Mouse (Mus musculus) limb, embryonic 12.5 days (tissue): Measurements from ENCODE around the gene Gm20518. TPM values are rescaled to one million over a fixed set of nuclear protein-coding genes. Genes with fewer than 3 reads are reported as not detected.

Experiments
- ATAC-seq: fragments of 200-750 bp; cut with Nextera tagmentation; 2 replicates; pipeline ENCODE4 v1.8.0; 2017; ENCODE audit warnings: low read depth, moderate TSS enrichment; ENCODE audit not compliant: insufficient number of reproducible peaks, insufficient read depth, low FRiP score, low TSS enrichment
- H3K27ac ChIP-seq: fragments of 300-500 bp; sonication (generic); 2 replicates; pipeline ENCODE4 v1.5.1; 2016; ENCODE audit warnings: mild to moderate bottlenecking, moderate library complexity
- H3K27me3 ChIP-seq: fragments of 300-500 bp; sonication (generic); 2 replicates; pipeline ENCODE4 v1.6.1; 2016; ENCODE audit warnings: mild to moderate bottlenecking, moderate library complexity
- H3K36me3 ChIP-seq: fragments of 300-500 bp; sonication (generic); 2 replicates; pipeline ENCODE4 v1.6.1; 2016; ENCODE audit warnings: mild to moderate bottlenecking, moderate library complexity
- H3K4me1 ChIP-seq: fragments of 300-500 bp; sonication (generic); replicated peaks from 2 replicates; pipeline ENCODE4 v1.6.1; 2016
- H3K4me2 ChIP-seq: fragments of 300-500 bp; sonication (generic); 2 replicates; pipeline ENCODE4 v1.6.1; 2016; ENCODE audit warnings: mild to moderate bottlenecking, moderate library complexity
- H3K4me3 ChIP-seq: fragments of 300-500 bp; sonication (generic); replicated peaks from 2 replicates; pipeline ENCODE4 v1.5.1; 2016; ENCODE audit warnings: mild to moderate bottlenecking
- H3K9ac ChIP-seq: fragments of 300-500 bp; sonication (generic); replicated peaks from 2 replicates; pipeline ENCODE4 v1.6.1; 2016; ENCODE audit warnings: mild to moderate bottlenecking, moderate library complexity
- H3K9me3 ChIP-seq: fragments of 300-500 bp; sonication (generic); 2 replicates; pipeline ENCODE4 v1.6.1; 2016; ENCODE audit warnings: mild to moderate bottlenecking, moderate library complexity
- WGBS: fragments of 180-500 bp; shearing (Covaris S2); methylation state at CpG from one replicate; pipeline ENCODE4 v1.1.7; 2016; 5-methylcytosine and 5-hydroxymethylcytosine counted together
- polyA plus RNA-seq: library from polyadenylated mRNA; unstranded; fragments of >200 nt; fragmentation: Nextera tagmentation; extraction: Ambion mirVana; gene quantifications from 2 replicates; pipeline ENCODE4 v1.2.1, GENCODE M21; 2016

Gm20518 gene
- polyA plus RNA-seq, 1 experiment from 2014 or later, result 0.36 TPM

DNA sequence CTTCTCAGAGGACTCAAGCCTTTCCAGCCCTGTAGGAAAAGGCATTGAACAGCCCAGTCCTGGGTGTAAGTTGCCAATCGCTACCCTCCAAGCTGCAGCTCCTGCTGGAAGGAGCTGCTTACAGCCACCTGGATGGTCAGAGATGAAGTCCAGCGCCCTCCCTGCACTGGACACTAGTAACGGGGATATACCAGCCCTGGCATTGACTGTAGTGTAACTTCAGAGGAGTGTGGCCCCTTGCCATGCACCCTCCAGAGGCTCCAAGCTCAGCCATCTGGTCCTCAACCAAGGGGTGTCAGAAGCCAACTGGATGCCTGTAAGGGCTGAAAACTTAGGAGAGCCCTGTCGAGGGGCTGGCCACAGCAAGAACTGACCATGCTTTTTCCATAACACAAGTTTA lies 51.5 kb downstream of the Gm20518 start:
- Histone ChIP-seq H3K9me3 (no peaks in the 10 kb centered on the region), H3K4me2 (no peak overlapping the region), H3K27ac (no peak overlapping the region), H3K9ac (no peak overlapping the region), H3K4me1 (no peaks in the 10 kb centered on the region), H3K27me3 (peaks cover 32% of the 10 kb centered on the region), H3K4me3 (no peak overlapping the region), H3K36me3 (peaks cover 56% of the 10 kb centered on the region)
- no peak for ATAC-seq
- WGBS, result 86% methylated on average over 4 of the region's 4 CpGs

DNA sequence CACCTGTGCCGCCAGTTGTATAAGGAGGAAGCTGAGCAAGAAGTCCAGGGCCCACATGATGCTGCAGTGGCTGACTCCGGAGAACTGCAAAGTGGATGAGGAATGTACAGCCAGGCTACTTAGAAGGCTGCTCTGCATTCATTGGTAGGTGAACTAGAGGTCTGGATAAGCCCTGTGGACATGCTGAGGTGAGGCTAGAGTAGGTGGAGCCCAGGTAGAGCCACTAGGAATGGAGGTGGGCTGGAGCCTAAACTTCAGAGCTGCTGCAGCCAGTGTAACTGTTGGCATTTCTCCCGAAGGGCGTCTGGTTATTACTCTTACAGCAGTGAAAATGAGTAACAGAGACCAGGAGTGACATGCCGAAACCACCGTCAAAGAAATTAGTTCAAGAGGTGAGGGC lies 53.4 kb downstream of the Gm20518 start, which contains the start of gene Car15:
Gene Car15, minus strand, starts transcription at position 314 of the 400 bp plus-strand sequence.
- Histone ChIP-seq H3K27ac (no peak within 1 kb of the TSS), H3K4me3 (no peak within 1 kb of the TSS), H3K9ac (no peak within 1 kb of the TSS), H3K27me3 (peaks cover 51% of the 10 kb centered on the region), H3K4me1 (peaks cover 10% of the 10 kb centered on the region), H3K4me2 (no peak within 1 kb of the TSS), H3K9me3 (no peaks in the 10 kb centered on the region), H3K36me3 (peaks cover 37% of the 10 kb centered on the region)
- 73% methylated on average over 6 of the region's 6 CpGs for WGBS
- ATAC-seq, result no peak

- no peak for ATAC-seq
Observed at GRCm38 (mm10) chr16:17835481-17835880, 56.0 kb downstream of the Gm20518 start.

DNA sequence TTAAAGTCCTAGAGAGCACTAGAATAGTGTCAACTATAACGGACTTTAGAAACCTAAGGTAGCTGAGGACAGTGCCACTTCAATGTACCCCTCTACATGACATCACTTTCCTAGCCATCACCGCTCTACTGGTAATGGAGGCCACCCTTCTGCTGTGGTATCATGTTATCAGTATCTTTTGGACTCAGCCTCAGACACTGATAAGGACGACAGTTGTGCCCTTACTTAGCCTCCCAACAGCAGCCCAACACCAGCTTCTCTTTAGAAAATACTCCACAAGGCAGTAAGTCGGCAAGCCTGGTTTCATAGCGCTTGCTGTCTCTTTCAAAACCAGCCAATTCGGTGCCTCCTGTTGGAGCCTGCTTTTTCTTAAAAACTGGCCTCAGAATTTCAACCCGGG lies 56.9 kb downstream of the Gm20518 start:
- Histone ChIP-seq H3K4me3 (peak overlapping the region; percentile 67; the same call in 1 of the 2 replicates), H3K4me1 (peaks cover 33% of the 10 kb centered on the region), H3K27me3 (peaks cover 81% of the 10 kb centered on the region), H3K36me3 (0 out of 2 replicates have a peak, but pooled peaks cover 5% of the 10 kb centered on the region), H3K27ac (no peak overlapping the region), H3K9ac (no peak overlapping the region), H3K4me2 (peak overlapping the region; percentile 98), H3K9me3 (no peaks in the 10 kb centered on the region)
- no peak for ATAC-seq
- WGBS, result 51% methylated on average over 7 of the region's 7 CpGs

More at GRCm38 (mm10) chr16:17835481-17835880, 56.0 kb downstream of the Gm20518 start:
- Histone ChIP-seq H3K27me3 (peaks cover 77% of the 10 kb centered on the region), H3K9me3 (no peaks in the 10 kb centered on the region), H3K4me2 (no peak overlapping the region), H3K9ac (no peak overlapping the region), H3K4me3 (no peak overlapping the region), H3K27ac (no peak overlapping the region), H3K4me1 (peaks cover 27% of the 10 kb centered on the region), H3K36me3 (peaks cover 11% of the 10 kb centered on the region; the same call in 1 of the 2 replicates)
- WGBS, result 56% methylated on average over 13 of the region's 13 CpGs

GRCm38 (mm10) chr16:17833681-17834399 lies 57.6 kb downstream of the Gm20518 start:
- 0 out of 2 replicates have a peak overlapping the region, but pooled peaks have one; percentile 41 for H3K27ac ChIP-seq
- no peaks in the 10 kb centered on the region for H3K9me3 ChIP-seq
- H3K4me2 ChIP-seq, result peak overlapping the region; percentile 98
- 0 out of 2 replicates have a peak, but pooled peaks cover 5% of the 10 kb centered on the region for H3K36me3 ChIP-seq
- H3K27me3 ChIP-seq, result peaks cover 81% of the 10 kb centered on the region
- ATAC-seq, result no peak
- peak overlapping the region; percentile 79 for H3K9ac ChIP-seq
- peaks cover 36% of the 10 kb centered on the region for H3K4me1 ChIP-seq
- WGBS, result under 1% methylated on average over 88 of the region's 103 CpGs
- peak overlapping the region; percentile 67 for H3K4me3 ChIP-seq

DNA sequence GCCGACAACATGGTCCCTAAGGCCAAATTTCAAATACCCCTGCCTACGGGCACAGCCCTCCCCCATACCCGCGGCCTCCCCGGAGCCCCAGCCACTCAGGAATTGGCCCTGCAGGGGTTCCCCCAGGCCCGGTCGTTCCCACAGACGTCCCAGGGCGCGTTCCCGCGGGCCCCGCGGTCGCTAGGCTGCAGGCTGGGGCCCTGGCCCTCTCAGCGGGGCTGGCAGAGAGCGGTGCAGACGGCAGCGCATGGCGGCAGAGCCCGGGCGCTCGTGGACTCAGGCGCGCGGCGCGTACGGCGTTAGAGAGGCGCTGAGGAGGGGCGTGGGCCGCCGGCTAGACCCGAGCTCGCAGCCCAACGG lies 58.2 kb downstream of the Gm20518 start:
- H3K27ac ChIP-seq, result 0 out of 2 replicates have a peak overlapping the region, but pooled peaks have one; percentile 41

DNA sequence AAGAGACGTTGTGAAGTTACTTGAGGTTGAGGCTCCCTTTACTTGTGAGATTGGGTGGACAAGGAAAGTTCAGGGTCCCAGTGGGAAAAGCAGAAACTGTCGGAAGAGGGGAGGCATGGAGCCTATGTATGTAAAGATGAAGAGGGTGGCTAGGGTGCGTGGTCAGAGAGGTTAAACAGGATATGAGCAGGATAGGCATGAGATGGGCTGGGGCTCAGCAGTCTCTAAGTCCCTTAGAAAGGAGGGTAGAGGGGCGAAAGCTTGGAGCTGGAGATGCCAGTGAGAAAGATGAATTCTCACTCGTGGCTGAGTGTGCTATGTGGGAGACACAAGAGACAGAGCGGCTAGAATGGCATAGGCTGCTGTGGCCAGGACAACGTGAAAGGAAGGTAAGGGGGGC lies 58.6 kb downstream of the Gm20518 start, which contains the start of gene B830017H08Rik:
Gene B830017H08Rik, plus strand, starts transcription at position 301 of the 400 bp plus-strand sequence.
- Histone ChIP-seq H3K4me3 (peak within 1 kb of the TSS; percentile 67), H3K27me3 (peaks cover 78% of the 10 kb centered on the region), H3K4me1 (peaks cover 38% of the 10 kb centered on the region), H3K9me3 (no peaks in the 10 kb centered on the region), H3K4me2 (peak within 1 kb of the TSS; percentile 98), H3K36me3 (no peaks in the 10 kb centered on the region), H3K27ac (0 out of 2 replicates have a peak within 1 kb of the TSS, but pooled peaks have one; percentile 41), H3K9ac (peak within 1 kb of the TSS; percentile 79)
- no peak for ATAC-seq
- WGBS, result 29% methylated on average over 7 of the region's 7 CpGs

More for the DNA sequence above, 58.2 kb downstream of the Gm20518 start:
- 1% methylated on average over 32 of the region's 37 CpGs for WGBS
- H3K27me3 ChIP-seq, result peaks cover 81% of the 10 kb centered on the region
- no peak for ATAC-seq
- H3K9me3 ChIP-seq, result no peaks in the 10 kb centered on the region
- peak overlapping the region; percentile 67 for H3K4me3 ChIP-seq
- peaks cover 38% of the 10 kb centered on the region for H3K4me1 ChIP-seq
- peak overlapping the region; percentile 98 for H3K4me2 ChIP-seq
- peak overlapping the region; percentile 79 for H3K9ac ChIP-seq
- no peaks in the 10 kb centered on the region for H3K36me3 ChIP-seq

GRCm38 (mm10) chr16:17831781-17832180 lies 59.7 kb downstream of the Gm20518 start:
- Histone ChIP-seq H3K4me2 (no peak overlapping the region), H3K4me3 (no peak overlapping the region), H3K4me1 (peaks cover 46% of the 10 kb centered on the region), H3K9me3 (no peaks in the 10 kb centered on the region), H3K9ac (no peak overlapping the region), H3K27me3 (peaks cover 67% of the 10 kb centered on the region), H3K27ac (no peak overlapping the region), H3K36me3 (no peaks in the 10 kb centered on the region)
- ATAC-seq, result no peak
- 15% methylated on average over 11 of the region's 11 CpGs for WGBS

DNA sequence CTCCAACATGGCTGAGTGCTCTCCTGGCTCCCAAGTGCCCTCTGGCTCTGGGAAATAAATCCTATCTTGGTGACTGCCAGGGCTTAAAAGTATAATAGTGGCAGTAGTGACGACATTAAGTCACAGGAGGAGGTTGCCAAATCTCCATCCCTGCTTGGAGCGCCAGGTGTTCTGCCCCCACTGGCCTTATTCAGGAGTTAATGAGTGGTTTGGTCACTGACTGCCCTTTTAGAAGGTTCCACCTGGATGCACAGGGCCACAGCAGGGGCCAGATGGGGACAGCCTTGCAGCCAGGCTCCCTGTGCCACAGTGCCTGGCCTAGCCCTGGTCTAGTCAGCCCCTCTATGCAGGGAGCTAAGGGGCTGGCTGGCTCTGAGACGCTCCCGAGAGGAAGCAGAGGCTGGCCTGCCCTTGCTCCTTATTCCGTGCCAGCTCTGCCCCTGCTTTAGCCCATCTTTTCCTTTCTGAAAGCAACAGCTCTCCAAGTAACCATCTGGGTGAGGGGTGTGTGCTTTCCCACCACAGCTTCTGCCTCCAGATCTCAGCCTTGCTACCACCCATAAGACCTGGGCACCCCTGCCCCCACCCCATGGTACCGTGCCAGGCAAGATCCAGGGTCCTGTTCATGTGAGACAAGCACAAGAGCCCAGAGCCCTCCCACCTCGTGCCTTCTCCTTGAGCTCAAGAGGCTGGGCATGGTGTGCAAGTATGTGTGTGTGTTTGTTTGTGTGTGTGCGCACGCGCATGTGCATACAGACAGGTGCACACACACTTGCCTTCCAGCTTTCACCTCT lies 60.9 kb downstream of the Gm20518 start:
- H3K4me1 ChIP-seq, result peaks cover 46% of the 10 kb centered on the region
- H3K4me3 ChIP-seq, result no peak overlapping the region
- 63% methylated on average over 10 of the region's 10 CpGs for WGBS
- no peaks in the 10 kb centered on the region for H3K9me3 ChIP-seq
- H3K27me3 ChIP-seq, result peaks cover 55% of the 10 kb centered on the region
- no peak for ATAC-seq
- H3K27ac ChIP-seq, result no peak overlapping the region
- no peak overlapping the region for H3K9ac ChIP-seq
- H3K36me3 ChIP-seq, result no peaks in the 10 kb centered on the region
- H3K4me2 ChIP-seq, result no peak overlapping the region

DNA sequence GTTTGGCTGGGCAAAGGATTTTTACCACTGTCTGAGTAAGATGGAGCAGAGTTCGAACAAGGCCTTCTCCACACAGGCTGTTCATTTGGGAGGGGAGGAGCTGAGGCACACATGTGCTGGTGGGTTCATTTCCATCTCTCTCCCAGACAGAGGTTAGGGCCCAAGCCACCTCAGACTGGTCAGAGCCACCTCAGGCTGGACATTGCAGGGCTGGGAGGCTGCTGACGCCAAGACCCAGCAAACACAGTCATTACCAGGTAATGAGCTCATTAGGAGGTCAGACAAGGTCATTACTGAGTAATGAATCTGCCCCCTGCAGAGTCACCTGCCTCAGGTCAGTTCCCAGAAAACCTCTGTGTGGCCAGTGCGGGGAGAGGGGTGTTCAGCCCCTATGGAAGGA lies 62.6 kb downstream of the Gm20518 start:
- ATAC-seq, result no peak
- H3K4me2 ChIP-seq, result no peak overlapping the region
- H3K27me3 ChIP-seq, result peaks cover 38% of the 10 kb centered on the region
- H3K27ac ChIP-seq, result no peak overlapping the region
- no peaks in the 10 kb centered on the region for H3K36me3 ChIP-seq
- H3K9ac ChIP-seq, result no peak overlapping the region
- H3K9me3 ChIP-seq, result no peaks in the 10 kb centered on the region
- H3K4me1 ChIP-seq, result peaks cover 40% of the 10 kb centered on the region
- H3K4me3 ChIP-seq, result no peak overlapping the region
- 25% methylated on average over 3 of the region's 3 CpGs for WGBS

DNA sequence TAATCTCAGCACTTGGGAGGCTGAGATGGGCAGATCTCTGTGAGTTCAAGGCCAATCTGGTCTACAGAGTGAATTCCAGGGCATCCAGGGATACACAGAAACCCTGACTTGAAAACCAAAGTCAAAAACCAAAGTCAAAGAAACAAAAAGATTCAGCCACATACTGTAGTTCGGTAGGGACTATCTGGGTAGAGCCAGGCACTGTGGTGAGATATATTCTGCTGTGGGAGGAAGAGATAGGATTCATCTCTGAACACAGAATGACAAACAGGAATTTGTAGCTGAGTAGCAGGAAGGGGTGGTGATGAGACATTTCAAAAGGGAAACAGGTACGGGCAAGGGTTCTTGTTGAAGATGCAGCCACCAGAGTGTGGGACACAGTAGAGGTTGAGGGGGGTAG lies 63.2 kb downstream of the Gm20518 start:
- Histone ChIP-seq H3K9ac (no peak overlapping the region), H3K4me1 (peaks cover 38% of the 10 kb centered on the region), H3K27me3 (peaks cover 32% of the 10 kb centered on the region), H3K36me3 (no peaks in the 10 kb centered on the region), H3K4me2 (no peak overlapping the region), H3K9me3 (no peaks in the 10 kb centered on the region), H3K4me3 (no peak overlapping the region), H3K27ac (no peak overlapping the region)
- ATAC-seq, result no peak
- 89% methylated on average over 2 of the region's 2 CpGs for WGBS
